Mouse (Mus musculus) small intestine, adult 2 months (tissue): Measurements from ENCODE around the gene Krtap1-5. TPM values are rescaled to one million over a fixed set of nuclear protein-coding genes. Genes with fewer than 3 reads are reported as not detected.

ENCODE experiments used
- H3K27ac ChIP-seq: fragments of 200-500 bp; 2 replicates; pipeline ENCODE4 v1.5.1; 2012; ENCODE audit warnings: low read depth, low read length, control low read depth, inconsistent platforms; ENCODE audit not compliant: insufficient read depth
- H3K27me3 ChIP-seq: fragments of 200-500 bp; 2 replicates; pipeline ENCODE4 v1.6.1; 2012; ENCODE audit warnings: mild to moderate bottlenecking, moderate library complexity, low read length, inconsistent platforms; ENCODE audit not compliant: control insufficient read depth, insufficient read depth
- H3K36me3 ChIP-seq: fragments of 200-500 bp; 2 replicates; pipeline ENCODE4 v1.6.1; 2012; ENCODE audit warnings: mild to moderate bottlenecking, low read length, control low read depth, inconsistent platforms; ENCODE audit not compliant: control insufficient read depth, insufficient read depth
- H3K4me1 ChIP-seq: fragments of 200-500 bp; 2 replicates; pipeline ENCODE4 v1.6.1; 2012; ENCODE audit warnings: low read length, inconsistent platforms, mixed read lengths; ENCODE audit not compliant: control insufficient read depth, insufficient read depth, insufficient read length
- H3K4me3 ChIP-seq: fragments of 200-500 bp; 2 replicates; pipeline ENCODE4 v1.5.1; 2012; ENCODE audit warnings: low read depth, mild to moderate bottlenecking, control low read depth, inconsistent platforms, low read length, moderate library complexity
- CTCF ChIP-seq: fragments of 200-500 bp; IDR thresholded peaks from 2 replicates; pipeline ENCODE4 v1.5.1; 2012; ENCODE audit warnings: low read depth, mild to moderate bottlenecking, control low read depth, inconsistent platforms, low read length, moderate library complexity, mixed read lengths; ENCODE audit not compliant: insufficient replicate concordance, insufficient read length; ENCODE audit errors: extremely low read depth
- POLR2A ChIP-seq: fragments of 200-500 bp; IDR thresholded peaks from 2 replicates; pipeline ENCODE4 v1.6.1; 2012; ENCODE audit warnings: low read depth, mild to moderate bottlenecking, control low read depth, inconsistent platforms, low read length, moderate library complexity
- WGBS: fragments of 180-500 bp; shearing (Covaris S2); methylation state at CpG from one replicate; pipeline ENCODE4 v1.1.7; 2018; 5-methylcytosine and 5-hydroxymethylcytosine counted together
- polyA plus RNA-seq: library from polyadenylated mRNA; depleted of rRNA; stranded (reverse); fragments of >200 nt; gene quantifications from 2 replicates; pipeline ENCODE4 v1.2.3, GENCODE M21; 2012; rRNA removed

Gene Krtap1-5
- polyA plus RNA-seq, 1 experiment = not detected

GRCm38 (mm10) chr11:99539721-99540120, 41.1 kb downstream of the Krtap1-5 start:
- no peak for TF ChIP-seq POLR2A
- no peak for TF ChIP-seq CTCF

More at GRCm38 (mm10) chr11:99539721-99540120, 41.1 kb downstream of the Krtap1-5 start:
- Histone ChIP-seq H3K27me3 (no peaks in the 10 kb centered on the region), H3K36me3 (no peaks in the 10 kb centered on the region), H3K4me3 (no peak overlapping the region), H3K4me1 (no peaks in the 10 kb centered on the region), H3K27ac (no peak overlapping the region)
- WGBS = 42% methylated on average over 9 of the region's 9 CpGs

Other genes starting within 250 kb of the Krtap1-5 start
- gene Krt26, start 243.1 kb downstream of the Krtap1-5 start, polyA plus RNA-seq = not detected in 2 replicates
- not detected in 2 replicates for gene Krt27, start 229.9 kb downstream of the Krtap1-5 start, polyA plus RNA-seq
- not detected in 2 replicates for gene Krt28, start 206.1 kb downstream of the Krtap1-5 start, polyA plus RNA-seq
- gene Krt10, start 191.7 kb downstream of the Krtap1-5 start, polyA plus RNA-seq = 0.15 and 0.18 TPM in 2 replicates
- gene Krt12, start 158.8 kb downstream of the Krtap1-5 start, polyA plus RNA-seq = 0.48 and 9.5 TPM in 2 replicates
- gene Krt20, start 142.9 kb downstream of the Krtap1-5 start, polyA plus RNA-seq = 292 and 951 TPM in 2 replicates
- gene Krt23, start 87.9 kb downstream of the Krtap1-5 start, polyA plus RNA-seq = 4.4 and 7.4 TPM in 2 replicates
- gene Krt39, start 59.7 kb downstream of the Krtap1-5 start, polyA plus RNA-seq = not detected in 2 replicates
- not detected in 2 replicates for gene Krt40, start 37.9 kb downstream of the Krtap1-5 start, polyA plus RNA-seq
- not detected in 2 replicates for gene Krtap3-3, start 30.2 kb downstream of the Krtap1-5 start, polyA plus RNA-seq
- not detected in 2 replicates for gene Krtap3-2, start 24.2 kb downstream of the Krtap1-5 start, polyA plus RNA-seq
- gene Gm11939, start 21.6 kb downstream of the Krtap1-5 start, polyA plus RNA-seq = not detected in 2 replicates
- gene Krtap3-1, start 14.4 kb downstream of the Krtap1-5 start, polyA plus RNA-seq = 0.47 and 2.7 TPM in 2 replicates
- gene Krtap1-4, start 2.6 kb upstream of the Krtap1-5 start, polyA plus RNA-seq = not detected in 2 replicates
- not detected in 2 replicates for gene Krtap1-3, start 10.3 kb upstream of the Krtap1-5 start, polyA plus RNA-seq
- gene Krtap9-3, start 17.1 kb upstream of the Krtap1-5 start, polyA plus RNA-seq = not detected in 2 replicates
- gene Gm11938, start 22.3 kb upstream of the Krtap1-5 start, polyA plus RNA-seq = 1.3 TPM in 1 of 2 replicates, not detected in the other
- not detected in 2 replicates for gene Gm11937, start 29.2 kb upstream of the Krtap1-5 start, polyA plus RNA-seq
- gene Krtap2-4, start 33.8 kb upstream of the Krtap1-5 start, polyA plus RNA-seq = 0.29 and 1.9 TPM in 2 replicates
- gene Gm11562, start 39.4 kb upstream of the Krtap1-5 start, polyA plus RNA-seq = 1.9 TPM in 1 of 2 replicates, not detected in the other
- not detected in 2 replicates for gene Krtap4-1, start 47.2 kb upstream of the Krtap1-5 start, polyA plus RNA-seq
- not detected in 2 replicates for gene Krtap4-2, start 54.1 kb upstream of the Krtap1-5 start, polyA plus RNA-seq
- not detected in 2 replicates for gene Krtap4-7, start 63.1 kb upstream of the Krtap1-5 start, polyA plus RNA-seq
- not detected in 2 replicates for gene Gm11555, start 69.2 kb upstream of the Krtap1-5 start, polyA plus RNA-seq
- gene Gm11563, start 77.9 kb upstream of the Krtap1-5 start, polyA plus RNA-seq = not detected in 2 replicates
- not detected in 2 replicates for gene Krtap4-6, start 84.9 kb upstream of the Krtap1-5 start, polyA plus RNA-seq
- gene Gm14190, start 109.7 kb upstream of the Krtap1-5 start, polyA plus RNA-seq = not detected in 2 replicates
- not detected in 2 replicates for gene Gm14180, start 153.3 kb upstream of the Krtap1-5 start, polyA plus RNA-seq
- gene Gm11595, start 191.9 kb upstream of the Krtap1-5 start, polyA plus RNA-seq = not detected in 2 replicates
- not detected in 2 replicates for gene Krtap4-8, start 199.7 kb upstream of the Krtap1-5 start, polyA plus RNA-seq
- not detected in 2 replicates for gene Krtap4-9, start 204.2 kb upstream of the Krtap1-5 start, polyA plus RNA-seq
- gene Gm11596, start 212.5 kb upstream of the Krtap1-5 start, polyA plus RNA-seq = not detected in 2 replicates
- not detected in 2 replicates for gene Gm11569, start 217.9 kb upstream of the Krtap1-5 start, polyA plus RNA-seq
- not detected in 2 replicates for gene Gm11554, start 223.4 kb upstream of the Krtap1-5 start, polyA plus RNA-seq
- gene Krtap4-13, start 228.9 kb upstream of the Krtap1-5 start, polyA plus RNA-seq = not detected in 2 replicates
- not detected in 2 replicates for gene Gm11564, start 234.7 kb upstream of the Krtap1-5 start, polyA plus RNA-seq